Mouse (Mus musculus) myocyte (in vitro differentiated cells): ENCODE data around the gene Prkn.

Experiments
- CEBPB ChIP-seq: IDR thresholded peaks from 2 replicates; pipeline ENCODE4 v1.6.1; 2011; ENCODE audit warnings: mild to moderate bottlenecking, moderate library complexity; ENCODE audit not compliant: poor library complexity, insufficient read depth, severe bottlenecking
- E2F4 ChIP-seq: IDR thresholded peaks from one replicate; pipeline ENCODE4 v1.6.1; 2011; ENCODE audit warnings: mild to moderate bottlenecking, control low read depth, moderate library complexity; ENCODE audit not compliant: insufficient read depth
- MAX ChIP-seq: IDR thresholded peaks from one replicate; pipeline ENCODE4 v1.6.1; 2011; ENCODE audit warnings: low read depth, mild to moderate bottlenecking, control low read depth
- POLR2A ChIP-seq: IDR thresholded peaks from one replicate; pipeline ENCODE4 v1.6.1; 2011; ENCODE audit warnings: low read depth, mild to moderate bottlenecking, control low read depth, moderate library complexity; ENCODE audit not compliant: insufficient read length
- POLR2AphosphoS2 ChIP-seq: IDR thresholded peaks from one replicate; pipeline ENCODE4 v1.6.1; 2011; ENCODE audit warnings: low read depth, control low read depth; ENCODE audit not compliant: insufficient read length
- SRF ChIP-seq: IDR thresholded peaks from one replicate; pipeline ENCODE4 v1.6.1; 2011; ENCODE audit warnings: low read depth; ENCODE audit not compliant: control insufficient read depth, insufficient read length
- TCF12 ChIP-seq: IDR thresholded peaks from one replicate; pipeline ENCODE4 v1.6.1; 2011; ENCODE audit warnings: mild to moderate bottlenecking, control low read depth; ENCODE audit not compliant: poor library complexity, insufficient read depth, severe bottlenecking
- TCF3 ChIP-seq: IDR thresholded peaks from one replicate; pipeline ENCODE4 v1.6.1; 2011; ENCODE audit warnings: low read depth, control low read depth; ENCODE audit not compliant: insufficient read length
- USF1 ChIP-seq: IDR thresholded peaks from one replicate; pipeline ENCODE4 v1.6.1; 2011; ENCODE audit warnings: low read depth, mild to moderate bottlenecking, control low read depth, moderate library complexity

- TF ChIP-seq CEBPB (no peak), USF1 (no peak), SRF (no peak), POLR2A (no peak), POLR2AphosphoS2 (no peak), TCF12 (no peak), E2F4 (no peak), MAX (no peak), TCF3 (no peak)
Measured at GRCm38 (mm10) chr17:10878986-10879385, 38.8 kb downstream of the Prkn start.
